Mouse (Mus musculus) cerebellum, adult 11-12 months (tissue): ENCODE data around the gene Pdzd2.

Source experiments
- DNase-seq: peaks from one replicate; pipeline ENCODE4 v3.0.0; 2022

Gene Pdzd2

DNA sequence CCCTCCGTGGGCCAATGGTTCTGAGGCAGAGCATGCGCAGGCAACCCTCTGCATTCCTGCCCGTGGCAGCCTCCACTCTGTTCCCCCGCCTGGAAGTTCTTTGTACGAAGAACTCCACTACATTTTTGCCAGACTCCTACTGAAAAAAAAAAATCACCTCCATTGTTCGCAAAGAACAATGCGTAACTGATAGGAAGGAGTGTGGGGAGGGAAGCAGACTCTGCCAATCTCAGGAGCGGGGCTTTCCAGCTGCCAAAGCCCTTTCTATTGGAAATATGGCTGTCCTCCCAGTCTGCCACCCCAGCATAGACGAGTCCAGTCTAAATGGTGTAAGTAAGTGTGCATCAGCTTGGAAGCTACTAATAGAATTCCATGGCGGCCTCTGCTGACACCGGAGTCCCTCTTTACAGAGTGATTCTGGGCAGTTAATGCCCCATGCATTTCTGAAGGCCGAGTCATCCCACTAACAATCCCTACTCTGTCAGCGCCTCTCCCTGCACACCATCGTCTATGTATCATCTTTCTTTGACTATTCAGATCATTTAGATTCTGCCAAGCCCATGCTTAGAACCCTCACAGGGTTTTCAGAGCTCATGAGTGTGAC, 221.3 kb downstream of the Pdzd2 start:
- no peak for DNase-seq

GRCm38 (mm10) chr15:12517314-12517813, 222.4 kb downstream of the Pdzd2 start:
- DNase-seq = no peak

DNA sequence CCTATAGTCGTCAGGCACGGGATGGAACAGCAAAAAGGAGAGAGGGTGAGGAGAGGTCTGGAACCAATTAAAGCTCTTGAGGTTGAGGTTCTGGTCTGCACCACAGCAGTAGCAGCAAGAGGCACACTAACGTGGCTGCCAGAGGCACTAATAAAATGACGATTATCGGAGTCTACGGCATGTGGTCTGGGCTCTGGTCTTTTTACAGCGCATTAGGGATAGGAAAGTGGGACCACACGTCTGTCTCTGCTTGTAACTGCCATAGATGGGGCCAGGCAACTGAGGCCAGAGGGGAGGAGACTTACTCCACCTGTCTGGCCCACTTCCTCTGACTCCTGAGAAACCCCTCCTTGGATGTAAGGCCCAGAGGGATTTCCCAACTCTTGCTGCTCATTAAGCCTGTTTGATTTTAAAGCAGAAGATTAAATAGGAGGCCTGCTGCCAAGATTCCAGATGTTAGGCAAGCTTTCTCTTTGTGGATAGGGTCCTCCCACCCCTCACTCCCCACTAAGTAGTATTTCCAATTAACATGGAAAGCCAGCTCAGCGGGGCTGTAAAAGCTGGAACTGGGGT, 224.4 kb downstream of the Pdzd2 start:
- DNase-seq = no peak

- DNase-seq = no peak
Observed at GRCm38 (mm10) chr15:12513526-12513925, 226.2 kb downstream of the Pdzd2 start.

GRCm38 (mm10) chr15:12508765-12509377, 230.9 kb downstream of the Pdzd2 start:
- DNase-seq = no peak

DNA sequence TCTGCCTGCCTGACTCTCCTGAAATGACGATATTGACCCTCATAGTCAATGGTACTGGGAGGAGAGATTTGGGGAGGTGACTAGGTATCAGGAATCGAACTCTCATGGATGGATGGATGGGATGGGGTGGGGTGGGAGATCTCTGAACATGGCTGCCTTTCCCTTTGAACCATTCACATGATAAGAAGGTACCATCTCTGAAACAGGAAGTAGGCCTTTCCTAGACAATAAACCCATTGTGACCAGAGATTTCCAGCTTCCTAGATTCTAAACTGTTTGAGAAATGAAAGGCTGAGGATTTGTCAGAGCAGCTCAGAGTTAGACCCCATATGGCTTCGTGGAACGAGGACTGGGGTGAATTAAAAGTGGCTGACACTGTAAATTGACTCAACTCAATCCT, 232.2 kb downstream of the Pdzd2 start:
- DNase-seq = no peak

DNA sequence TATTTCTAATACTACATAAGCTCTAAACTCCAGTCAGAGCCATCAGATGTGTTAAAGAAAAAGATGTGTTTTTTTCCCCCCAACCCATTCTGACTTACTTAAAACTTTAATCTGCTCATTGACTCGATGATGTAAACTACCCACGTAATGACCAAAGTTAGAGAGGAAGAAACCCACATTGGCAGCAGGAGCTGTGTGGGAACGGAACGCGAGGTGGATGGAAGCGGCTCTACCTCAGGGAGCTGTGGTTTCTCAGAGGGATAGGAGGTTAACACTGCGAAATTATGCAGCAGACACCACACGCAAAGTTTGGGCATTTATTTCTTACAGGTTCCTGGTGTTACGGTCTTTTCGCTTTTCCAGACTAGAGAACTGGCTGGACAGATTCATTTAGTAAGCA, 233.2 kb downstream of the Pdzd2 start:
- no peak for DNase-seq

GRCm38 (mm10) chr15:12506085-12506484, 233.6 kb downstream of the Pdzd2 start:
- no peak for DNase-seq

DNA sequence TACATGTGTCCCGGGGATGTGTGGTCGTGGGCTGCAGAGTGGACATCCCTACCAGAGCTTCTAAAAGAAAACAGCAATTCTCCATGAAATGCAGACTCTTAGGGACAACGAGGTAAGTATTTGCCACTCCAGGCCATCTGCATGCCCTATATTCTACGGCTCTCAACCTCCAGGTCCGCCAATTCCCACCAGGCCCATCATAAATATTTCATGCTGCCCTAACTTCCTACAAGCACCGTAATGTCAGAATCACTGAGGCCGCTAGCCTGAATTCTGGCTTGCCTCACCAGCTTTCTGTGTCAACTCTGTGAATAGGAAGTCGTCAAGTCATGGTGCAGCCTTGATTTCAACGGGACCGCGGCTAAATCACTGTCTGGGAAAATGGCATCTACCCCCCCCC, 234.2 kb downstream of the Pdzd2 start:
- DNase-seq = no peak

DNA sequence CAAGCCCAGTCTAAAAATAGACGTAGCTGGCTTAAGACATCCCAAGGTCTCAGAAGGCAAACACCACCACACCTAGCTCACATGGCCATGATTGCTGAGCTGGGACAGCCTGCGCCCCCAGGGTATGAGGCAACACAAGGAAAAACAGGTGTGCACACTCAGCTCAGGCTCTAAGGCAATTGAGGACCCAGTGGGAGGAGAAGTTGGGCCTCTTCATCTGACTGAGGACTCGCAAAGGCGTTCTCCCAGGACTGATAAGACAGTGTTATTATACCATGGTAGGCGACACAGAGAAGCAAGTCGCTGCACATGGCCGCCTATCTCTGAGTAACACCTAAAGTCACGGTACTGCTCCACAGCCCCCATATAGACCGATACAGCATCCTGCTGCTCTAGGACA, 235.8 kb downstream of the Pdzd2 start:
- DNase-seq = no peak

DNA sequence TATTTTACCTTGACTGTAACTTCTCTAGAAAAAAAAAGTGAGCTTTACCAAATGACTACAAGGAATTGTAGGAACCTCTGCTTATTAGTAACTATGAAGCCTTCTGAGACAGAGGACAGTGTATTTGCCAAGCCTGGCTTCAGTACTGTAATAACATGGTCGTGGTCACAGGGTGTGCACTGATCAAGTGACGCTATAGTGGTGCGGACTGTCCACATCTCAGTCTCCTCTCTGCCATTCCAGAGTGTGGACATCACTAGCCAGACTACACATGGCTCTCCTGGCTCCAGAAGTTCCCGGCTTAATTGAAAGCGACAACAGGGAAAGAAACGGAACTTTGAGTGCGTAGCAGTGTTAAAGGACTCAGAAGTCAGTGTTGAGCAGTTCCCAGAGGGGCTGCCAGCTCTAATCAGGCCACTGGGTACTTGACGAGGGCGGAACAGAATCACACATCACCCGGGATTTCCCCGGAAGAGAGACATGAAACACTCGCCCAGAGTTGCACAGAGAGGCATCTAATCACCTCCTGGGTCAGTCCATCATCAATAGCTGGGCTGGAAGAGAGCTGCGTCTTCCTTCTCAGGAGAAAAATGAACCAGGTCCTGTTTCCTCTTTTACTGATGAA, 237.7 kb downstream of the Pdzd2 start:
- no peak for DNase-seq

- DNase-seq = no peak
Observed at GRCm38 (mm10) chr15:12500674-12501073, 239.1 kb downstream of the Pdzd2 start.

DNA sequence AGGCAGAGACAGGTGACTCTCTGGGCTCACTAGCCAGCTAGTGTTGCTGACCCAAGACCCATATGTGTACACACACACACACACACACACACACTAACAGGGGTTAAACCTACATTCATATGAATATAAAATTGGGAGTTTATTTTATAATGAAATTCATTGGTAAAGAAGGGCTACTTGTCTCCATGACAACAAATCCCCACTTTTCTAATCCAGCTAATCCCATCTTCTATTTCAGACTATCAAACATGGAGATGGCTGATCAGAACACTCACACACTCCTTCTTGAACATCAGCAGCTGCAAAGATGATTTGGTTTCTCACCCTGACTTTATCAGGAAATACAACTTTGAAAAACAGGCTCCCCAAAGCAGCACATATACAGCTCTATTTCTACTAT, 245.6 kb downstream of the Pdzd2 start:
- no peak for DNase-seq

- DNase-seq = no peak
Observed at GRCm38 (mm10) chr15:12493258-12493657, 246.5 kb downstream of the Pdzd2 start.

DNA sequence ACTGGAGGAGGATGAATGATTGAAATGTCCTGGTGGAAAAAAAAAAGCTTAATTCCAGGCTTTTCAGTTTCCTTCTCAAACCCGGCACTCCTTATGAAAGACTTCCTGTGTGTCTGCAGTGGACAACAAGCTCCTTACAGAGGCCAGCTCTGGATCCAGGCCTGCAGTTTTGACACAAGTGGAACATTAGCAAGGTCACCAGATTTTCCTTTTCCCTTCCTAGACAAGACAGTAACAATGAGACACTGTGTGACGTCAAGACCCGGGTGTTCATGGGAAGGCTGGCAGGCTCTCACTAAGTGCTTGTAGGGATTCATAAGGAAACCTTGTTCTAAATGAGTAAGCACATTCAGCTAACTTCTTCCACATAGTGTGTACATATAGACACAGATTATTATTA, 248.8 kb downstream of the Pdzd2 start:
- DNase-seq = peak; percentile 15

DNA sequence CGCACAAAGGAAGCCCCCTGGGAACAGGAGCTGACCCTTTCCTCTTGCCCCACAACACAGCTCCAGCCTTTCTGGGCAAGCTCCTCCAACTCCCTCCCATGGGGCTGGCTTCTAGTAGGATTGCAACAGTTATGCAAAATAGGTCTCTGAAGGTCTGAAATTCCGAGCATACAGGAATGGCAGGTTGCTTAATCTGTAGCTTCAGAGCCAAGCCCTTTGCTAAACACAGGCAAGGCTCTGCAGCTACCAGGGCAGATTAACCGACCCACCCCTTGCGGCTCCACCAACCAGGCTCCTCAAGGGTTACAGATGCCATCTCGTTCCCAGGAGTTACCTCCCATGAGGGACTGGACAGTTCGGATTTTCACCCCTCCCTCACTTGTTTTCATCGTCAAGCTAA, 249.2 kb downstream of the Pdzd2 start:
- DNase-seq = no peak

DNA sequence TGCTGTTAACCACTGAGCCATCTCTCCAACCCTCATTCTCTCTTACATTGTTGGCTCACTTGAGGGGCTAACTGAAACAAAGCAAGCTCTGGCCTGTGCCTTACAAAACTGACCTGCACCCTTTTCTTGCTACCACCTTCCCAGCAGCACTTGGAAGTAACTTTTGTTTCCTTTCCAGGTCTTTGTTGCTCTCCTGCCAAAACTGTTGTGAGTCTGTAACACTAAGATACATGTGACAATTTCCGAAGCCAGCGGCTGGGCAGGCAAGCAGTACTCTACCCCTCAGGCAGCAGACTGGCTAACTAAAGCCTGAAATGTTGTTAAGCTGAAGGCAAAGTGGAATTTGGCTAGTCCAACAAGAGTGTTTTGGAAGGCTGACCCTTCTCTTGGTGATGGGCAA, 251.4 kb downstream of the Pdzd2 start:
- no peak for DNase-seq

GRCm38 (mm10) chr15:12481261-12481660, 258.5 kb downstream of the Pdzd2 start:
- DNase-seq = no peak

- DNase-seq = no peak
Observed at GRCm38 (mm10) chr15:12480369-12480768, 259.4 kb downstream of the Pdzd2 start.

- peak; percentile 11 for DNase-seq
Observed at GRCm38 (mm10) chr15:12479326-12479725, 260.4 kb downstream of the Pdzd2 start.

- no peak for DNase-seq
Observed at GRCm38 (mm10) chr15:12473596-12473995, 266.1 kb downstream of the Pdzd2 start.

- DNase-seq = no peak
Observed at GRCm38 (mm10) chr15:12472646-12473045, 267.1 kb downstream of the Pdzd2 start.

DNA sequence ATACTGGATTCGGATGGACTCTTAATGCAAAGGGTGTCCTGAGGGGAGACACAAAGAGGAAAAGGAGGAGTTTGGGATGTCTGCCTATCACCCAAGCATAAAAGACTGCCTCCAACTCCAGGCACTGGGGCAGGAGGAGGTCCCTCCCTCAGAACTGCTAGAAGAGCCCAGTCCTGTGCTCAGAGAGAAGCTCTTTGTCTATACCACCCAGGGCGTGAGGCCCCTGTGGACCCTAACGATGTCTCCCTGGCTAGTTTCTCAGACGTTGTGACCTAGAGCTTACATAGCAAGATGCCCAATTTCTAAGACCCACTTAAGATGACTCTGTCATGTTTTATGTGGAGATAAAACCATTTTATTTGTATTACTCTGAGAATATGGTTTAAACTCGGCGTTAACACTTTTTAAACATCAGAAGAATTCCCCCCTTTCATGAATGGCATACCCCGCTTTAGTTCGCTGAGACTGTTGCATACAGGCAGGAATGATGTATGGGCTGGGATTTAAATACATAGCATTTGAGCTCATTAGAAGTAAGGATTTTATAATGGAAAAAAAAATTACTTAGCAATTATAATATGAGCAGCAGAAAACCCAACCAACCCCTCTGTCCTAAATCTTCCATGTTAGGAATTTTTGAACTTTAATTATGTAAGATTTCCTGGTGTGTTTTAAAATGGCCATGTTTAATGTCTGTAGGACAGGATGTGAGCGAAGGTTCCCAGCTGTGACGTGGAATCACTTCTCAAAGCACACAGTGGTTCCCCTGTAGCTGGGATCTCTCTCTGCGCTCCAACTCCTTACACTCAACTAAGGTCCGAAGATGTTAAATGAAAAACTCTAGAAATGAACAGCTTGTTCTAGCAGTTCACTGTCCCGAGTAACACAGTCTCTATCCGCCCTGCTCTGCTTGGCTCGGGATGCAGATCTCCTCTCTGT, 268.6 kb downstream of the Pdzd2 start:
- DNase-seq = no peak
